Mouse (Mus musculus): ENCODE measurements around the gene Fads3. TPM values are rescaled to one million over a fixed set of nuclear protein-coding genes. Genes with fewer than 3 reads are reported as not detected.
A peak's percentile ranks its signal among the peaks of the same experiment; 100 is the strongest.

Fads3 gene
- total RNA-seq (2021) = 11.3 and 14.0 TPM in 2 replicates
- long read RNA-seq, experiment 1, transcript Fads3-201 (12 exons, 3,687 nt) = major isoform, 6 of 11 reads
- long read RNA-seq, experiment 1, partial matches to known transcripts = 2 of 11 reads
- long read RNA-seq, experiment 1, other reads (novel, unspliced or antisense) = 3 of 11 reads
- long read RNA-seq, experiment 2, transcript Fads3-201 (12 exons, 3,687 nt) = major isoform, 7 of 9 reads
- long read RNA-seq, experiment 2, partial matches to known transcripts = 0 of 9 reads
- long read RNA-seq, experiment 2, other reads (novel, unspliced or antisense) = 2 of 9 reads

- peak; percentile 87 for DNase-seq
These were observed at the start of gene Fads3 for GRCm38 (mm10) chr19:10041388-10042148. Gene Fads3, plus strand, starts transcription at chr19:10041569.

GRCm38 (mm10) chr19:9992011-9992958 is 49.1 kb upstream of the Fads3 start:
- DNase-seq = no peak

GRCm38 (mm10) chr19:9993036-9993656 is 48.2 kb upstream of the Fads3 start:
- DNase-seq = peak; percentile 97

GRCm38 (mm10) chr19:9997204-9998062 is 43.9 kb upstream of the Fads3 start:
- DNase-seq = no peak

GRCm38 (mm10) chr19:9998063-9998416 is 43.3 kb upstream of the Fads3 start:
- no peak for DNase-seq

- no peak for DNase-seq
These were observed 42.5 kb upstream of the Fads3 start for GRCm38 (mm10) chr19:9998736-9999486.

- peak; percentile 54 for DNase-seq
These were observed 41.0 kb upstream of the Fads3 start for GRCm38 (mm10) chr19:10000330-10000729.

GRCm38 (mm10) chr19:10001206-10001969 is 40.0 kb upstream of the Fads3 start, which contains the start of the genes Best1 and Rab3il1:
Gene Best1, minus strand, starts transcription at chr19:10001633.
Gene Rab3il1, plus strand, starts transcription at chr19:10001669.
- DNase-seq = no peak

- DNase-seq = no peak
These were observed 37.7 kb upstream of the Fads3 start for GRCm38 (mm10) chr19:10003696-10004095.

- DNase-seq = no peak
These were observed 30.0 kb upstream of the Fads3 start for GRCm38 (mm10) chr19:10011408-10011807.

- DNase-seq = peak; percentile 44
These were observed 28.5 kb upstream of the Fads3 start for GRCm38 (mm10) chr19:10012827-10013278.

GRCm38 (mm10) chr19:10013348-10013747 is 28.0 kb upstream of the Fads3 start:
- DNase-seq = no peak

GRCm38 (mm10) chr19:10013913-10014312 is 27.5 kb upstream of the Fads3 start:
- peak; percentile 38 for DNase-seq

GRCm38 (mm10) chr19:10014824-10015223 is 26.5 kb upstream of the Fads3 start:
- no peak for DNase-seq

- DNase-seq = no peak
These were observed 25.9 kb upstream of the Fads3 start for GRCm38 (mm10) chr19:10015442-10015841.

- DNase-seq = no peak
These were observed 25.2 kb upstream of the Fads3 start for GRCm38 (mm10) chr19:10016151-10016550.

- DNase-seq = peak; percentile 97
These were observed 23.5 kb upstream of the Fads3 start for GRCm38 (mm10) chr19:10017637-10018526.

- no peak for DNase-seq
These were observed 22.9 kb upstream of the Fads3 start for GRCm38 (mm10) chr19:10018527-10018818.

All from adrenal gland, postnatal 14 days (tissue).